Mouse (Mus musculus): ENCODE data around the gene Proser3. TPM values are rescaled to one million over a fixed set of nuclear protein-coding genes. Genes with fewer than 3 reads are reported as not detected.
"Not testable (repeated sequence)": the region's sequence is repeated elsewhere in the genome, so short reads cannot be mapped to it uniquely, and the experiment has no call there.

The Proser3 gene
- polyA plus RNA-seq, 1 experiment from 2014 or later: 5.6 TPM

DNA sequence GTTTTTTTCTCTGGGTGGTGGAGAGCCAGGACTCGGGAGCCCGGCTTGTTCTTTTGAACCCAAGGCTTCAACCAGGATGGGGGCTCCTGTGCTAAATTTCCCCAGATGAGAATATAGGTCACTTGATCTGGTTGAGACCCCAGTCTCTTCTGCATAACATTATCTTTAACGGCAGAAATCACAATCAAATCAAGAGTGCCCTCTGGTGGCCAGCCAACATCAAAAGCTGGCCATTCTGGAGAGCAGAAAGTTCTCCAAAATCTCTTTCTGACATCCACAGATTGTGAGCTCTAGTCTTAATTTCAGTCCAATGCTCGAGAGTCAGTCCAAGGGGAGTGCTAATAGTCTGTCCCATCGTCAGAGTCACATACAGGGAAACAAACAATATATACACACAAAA, 50.9 kb downstream of the Proser3 start:
- not testable (repeated sequence) for H3K4me3 ChIP-seq (ENCODE audit: inconsistent target); H3K36me3 ChIP-seq (ENCODE audit: inconsistent target); H3K27ac ChIP-seq; H3K79me2 ChIP-seq (ENCODE audit: inconsistent target)
- 87% methylated on average over 5 of the region's 5 CpGs for WGBS (ENCODE audit: missing documents)

DNA sequence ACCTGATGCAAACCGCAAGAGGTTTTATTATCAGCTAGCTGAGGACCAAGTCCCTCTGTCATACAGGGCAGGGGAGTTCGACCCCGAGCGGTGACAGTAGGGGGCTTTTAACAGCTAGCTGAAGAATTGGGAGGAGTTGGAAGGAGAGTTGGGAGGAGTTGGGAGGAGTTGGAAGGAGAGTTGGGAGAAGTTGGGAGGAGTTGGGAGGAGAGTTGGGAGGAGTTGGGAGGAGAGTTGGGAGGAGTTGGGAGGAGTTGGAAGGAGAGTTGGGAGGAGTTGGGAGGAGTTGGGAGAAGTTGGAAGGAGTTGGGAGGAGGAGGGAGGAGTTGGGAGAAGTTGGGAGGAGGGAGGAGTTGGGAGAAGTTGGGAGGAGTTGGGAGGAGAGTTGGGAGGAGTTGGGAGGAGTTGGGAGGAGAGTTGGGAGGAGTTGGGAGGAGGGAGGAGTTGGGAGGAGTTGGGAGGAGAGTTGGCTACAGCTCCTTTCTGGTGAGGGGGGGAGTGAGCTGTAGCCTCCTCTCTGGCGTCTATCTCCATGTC, 56.5 kb downstream of the Proser3 start:
- H3K79me2 ChIP-seq (ENCODE audit: inconsistent target); H3K36me3 ChIP-seq (ENCODE audit: inconsistent target); H3K4me3 ChIP-seq (ENCODE audit: inconsistent target); H3K27ac ChIP-seq: not testable (repeated sequence)
- WGBS (ENCODE audit: missing documents): 61% methylated on average over 4 of the region's 5 CpGs

DNA sequence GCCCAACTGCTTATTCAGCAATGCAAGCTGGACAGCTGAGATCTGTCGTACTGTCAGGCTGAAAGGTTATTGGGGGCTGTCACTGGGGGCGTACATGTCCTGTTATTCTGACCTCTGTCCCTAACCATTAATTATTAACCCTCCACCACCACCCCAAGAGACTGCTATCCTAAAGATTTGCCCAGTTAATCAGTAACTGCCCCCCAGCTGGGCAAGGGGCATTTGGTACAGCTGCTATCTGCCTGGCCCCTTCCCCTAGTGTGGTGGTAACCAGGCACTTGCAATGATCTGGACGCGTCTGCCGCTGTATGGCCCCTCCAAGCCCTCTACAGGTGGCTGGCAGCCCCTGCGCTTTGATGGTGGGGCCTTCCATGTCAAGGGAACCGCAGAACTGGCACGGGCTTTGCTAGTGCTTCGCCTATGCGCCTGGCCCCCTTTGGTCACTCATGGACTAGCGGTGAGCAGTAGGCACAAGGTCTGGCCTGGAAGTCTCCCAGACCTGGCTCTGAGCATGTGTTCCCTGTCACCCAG, 58.6 kb downstream of the Proser3 start, which contains the start of gene Prodh2:
Gene Prodh2, plus strand, starts transcription at position 222 of the 531 bp plus-strand sequence.
- 56% methylated on average over 11 of the region's 11 CpGs for WGBS (ENCODE audit: missing documents)
- Histone ChIP-seq H3K36me3 (ENCODE audit: inconsistent target) (no peaks in the 10 kb centered on the region), H3K79me2 (ENCODE audit: inconsistent target) (no peaks in the 10 kb centered on the region), H3K4me3 (ENCODE audit: inconsistent target) (no peak within 1 kb of the TSS), H3K27ac (no peak within 1 kb of the TSS)

DNA sequence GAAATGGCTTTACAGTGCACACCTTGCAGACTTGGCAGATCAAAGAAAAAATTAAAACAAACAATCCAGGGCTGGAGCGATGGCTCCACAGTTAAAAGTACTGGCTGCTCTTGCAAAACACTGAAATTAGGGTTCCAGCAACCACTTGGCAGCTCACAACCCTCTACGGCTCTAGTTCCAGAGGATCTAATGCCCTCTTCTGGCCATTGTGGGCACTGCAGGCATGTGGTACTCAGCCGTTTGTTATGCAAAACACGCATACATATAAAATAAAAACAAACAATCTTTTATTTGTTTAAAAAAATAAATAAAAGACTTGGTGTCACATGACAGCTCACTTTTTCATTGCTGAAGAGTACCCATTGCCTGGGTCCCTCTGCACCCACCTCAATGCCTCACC, 59.3 kb downstream of the Proser3 start:
- no peaks in the 10 kb centered on the region for H3K36me3 ChIP-seq (ENCODE audit: inconsistent target)
- 19% methylated on average over 4 of the region's 4 CpGs for WGBS (ENCODE audit: missing documents)
- H3K4me3 ChIP-seq (ENCODE audit: inconsistent target): no peak overlapping the region
- H3K79me2 ChIP-seq (ENCODE audit: inconsistent target): no peaks in the 10 kb centered on the region
- H3K27ac ChIP-seq: no peak overlapping the region

DNA sequence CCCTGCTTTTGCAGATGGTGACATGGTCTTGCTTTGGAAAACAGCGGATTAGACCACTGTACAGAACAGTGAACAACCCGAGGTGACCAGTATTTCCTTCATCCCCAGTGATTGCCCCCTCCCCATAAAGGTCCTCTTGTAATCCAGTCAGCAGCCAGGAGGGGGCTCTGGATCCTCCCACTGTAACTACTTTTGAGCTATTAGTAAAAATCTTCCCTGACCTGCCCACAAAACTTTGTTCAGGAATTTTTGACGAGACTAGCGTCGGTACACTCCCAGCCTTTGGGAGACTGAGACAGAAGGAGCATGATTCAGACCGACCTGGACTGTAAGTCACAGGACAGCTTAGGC, 61.2 kb downstream of the Proser3 start:
- no peaks in the 10 kb centered on the region for H3K79me2 ChIP-seq (ENCODE audit: inconsistent target)
- no peak overlapping the region for H3K4me3 ChIP-seq (ENCODE audit: inconsistent target)
- 38% methylated on average over 6 of the region's 6 CpGs for WGBS (ENCODE audit: missing documents)
- H3K36me3 ChIP-seq (ENCODE audit: inconsistent target): no peaks in the 10 kb centered on the region
- no peak overlapping the region for H3K27ac ChIP-seq

DNA sequence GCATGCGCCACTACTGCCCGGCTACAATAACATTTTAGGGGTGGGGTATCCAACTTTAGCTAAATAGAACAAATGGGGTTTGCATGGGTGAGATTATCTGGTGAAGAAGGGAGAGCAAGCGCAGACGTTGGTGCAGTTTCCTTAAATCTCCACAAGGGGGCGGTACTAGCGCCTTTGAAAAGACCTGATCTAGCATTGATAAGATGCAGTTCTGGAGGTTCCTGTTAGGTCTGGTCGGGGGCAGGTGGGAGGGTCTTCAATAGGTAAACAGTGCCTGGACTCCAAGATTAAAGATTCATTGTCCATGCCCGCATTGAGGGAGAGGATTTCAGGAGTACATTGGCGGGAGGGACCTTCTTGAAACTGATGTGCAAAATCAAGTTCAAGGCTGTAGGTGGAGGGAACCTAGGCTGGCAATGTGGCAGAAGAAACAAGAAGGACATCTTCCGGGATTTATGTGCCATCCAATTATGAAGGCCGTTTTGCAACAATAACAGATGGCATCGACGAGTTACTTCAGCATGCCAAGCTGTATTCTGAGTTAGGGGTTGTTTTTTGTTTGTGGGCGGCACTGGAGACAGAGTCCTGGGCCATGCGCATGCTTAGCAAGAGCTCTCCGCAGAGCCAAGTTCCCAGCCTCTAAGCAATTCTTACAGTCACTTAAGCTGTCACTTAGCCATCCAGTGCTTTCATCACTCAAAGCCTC, 61.7 kb downstream of the Proser3 start:
- H3K79me2 ChIP-seq (ENCODE audit: inconsistent target): no peaks in the 10 kb centered on the region

More for the DNA sequence above, 61.7 kb downstream of the Proser3 start:
- Histone ChIP-seq H3K4me3 (ENCODE audit: inconsistent target) (no peak overlapping the region), H3K27ac (no peak overlapping the region), H3K36me3 (ENCODE audit: inconsistent target) (no peaks in the 10 kb centered on the region)
- WGBS (ENCODE audit: missing documents): 35% methylated on average over 16 of the region's 16 CpGs

Other genes starting within 250 kb of the Proser3 start
- gene Alkbh6, start 243.6 kb downstream of the Proser3 start, polyA plus RNA-seq (2018): 16.1 to 25.9 TPM (median 25.1 TPM) in 3 replicates
- gene Syne4, start 237.5 kb downstream of the Proser3 start, polyA plus RNA-seq (2018): 0.30 to 0.82 TPM (median 0.74 TPM) in 3 replicates
- gene E130208F15Rik, start 230.6 kb downstream of the Proser3 start, polyA plus RNA-seq (2018): 0.33 to 0.57 TPM (median 0.33 TPM) in 3 replicates
- gene Sdhaf1, start 228.4 kb downstream of the Proser3 start, polyA plus RNA-seq (2018): 4.6 to 6.7 TPM (median 5.0 TPM) in 3 replicates
- gene Lrfn3, start 189.5 kb downstream of the Proser3 start, polyA plus RNA-seq (2018): 0.07 TPM in 1 of 3 replicates, not detected in the others
- gene Tyrobp, start 138.5 kb downstream of the Proser3 start, polyA plus RNA-seq (2018): 2,505 to 4,301 TPM (median 3,819 TPM) in 3 replicates
- gene Hcst, start 132.4 kb downstream of the Proser3 start, polyA plus RNA-seq (2018): 9.3 to 40.5 TPM (median 34.0 TPM) in 3 replicates
- gene Nfkbid, start 130.6 kb downstream of the Proser3 start, polyA plus RNA-seq (2018): 3.2 to 8.3 TPM (median 6.3 TPM) in 3 replicates
- gene Aplp1, start 106.8 kb downstream of the Proser3 start, polyA plus RNA-seq (2018): 0.67 to 1.3 TPM (median 0.75 TPM) in 3 replicates
- gene Kirrel2, start 94.6 kb downstream of the Proser3 start, polyA plus RNA-seq (2018): not detected in 3 replicates
- not detected in 3 replicates for gene Nphs1, start 94.0 kb downstream of the Proser3 start, polyA plus RNA-seq (2018)
- not detected in 3 replicates for gene Prodh2, start 58.7 kb downstream of the Proser3 start, polyA plus RNA-seq (2018)
- 0.09 to 0.30 TPM (median 0.16 TPM) in 3 replicates for gene Arhgap33, start 17.2 kb downstream of the Proser3 start, polyA plus RNA-seq (2018)
- gene Hspb6, start 121 bp downstream of the Proser3 start, polyA plus RNA-seq (2018): 3.0 to 7.5 TPM (median 3.9 TPM) in 3 replicates
- 18.0 to 27.7 TPM (median 25.4 TPM) in 3 replicates for gene Lin37, start 7.5 kb upstream of the Proser3 start, polyA plus RNA-seq (2018)
- 61.4 to 79.9 TPM (median 65.3 TPM) in 3 replicates for gene U2af1l4, start 11.0 kb upstream of the Proser3 start, polyA plus RNA-seq (2018)
- 0.69 to 3.4 TPM (median 0.84 TPM) in 3 replicates for gene Gm49396, start 11.0 kb upstream of the Proser3 start, polyA plus RNA-seq (2018)
- gene Psenen, start 11.3 kb upstream of the Proser3 start, polyA plus RNA-seq (2018): 123 to 220 TPM (median 157 TPM) in 3 replicates
- gene Igflr1, start 13.1 kb upstream of the Proser3 start, polyA plus RNA-seq (2018): 0.68 TPM in 1 of 3 replicates, not detected in the others
- 13.9 to 35.4 TPM (median 16.1 TPM) in 3 replicates for gene Kmt2b, start 36.4 kb upstream of the Proser3 start, polyA plus RNA-seq (2018)
- 0.14 TPM in 1 of 3 replicates, not detected in the others for gene Zbtb32, start 46.6 kb upstream of the Proser3 start, polyA plus RNA-seq (2018)
- 0.46 TPM in 1 of 3 replicates, not detected in the others for gene Upk1a, start 60.5 kb upstream of the Proser3 start, polyA plus RNA-seq (2018)
- gene Cox6b1, start 73.9 kb upstream of the Proser3 start, polyA plus RNA-seq (2018): 333 to 597 TPM (median 504 TPM) in 3 replicates
- gene Etv2, start 83.6 kb upstream of the Proser3 start, polyA plus RNA-seq (2018): not detected in 3 replicates
- gene Rbm42, start 98.0 kb upstream of the Proser3 start, polyA plus RNA-seq (2018): 49.7 to 73.5 TPM (median 66.3 TPM) in 3 replicates
- 4.8 to 11.7 TPM (median 6.3 TPM) in 3 replicates for gene Haus5, start 112.7 kb upstream of the Proser3 start, polyA plus RNA-seq (2018)
- gene Pmis2, start 119.3 kb upstream of the Proser3 start, polyA plus RNA-seq (2018): not detected in 3 replicates
- gene 2200002J24Rik, start 146.6 kb upstream of the Proser3 start, polyA plus RNA-seq (2018): not detected in 3 replicates
- gene Atp4a, start 159.9 kb upstream of the Proser3 start, polyA plus RNA-seq (2018): not detected in 3 replicates
- gene Tmem147, start 177.2 kb upstream of the Proser3 start, polyA plus RNA-seq (2018): 24.1 to 98.6 TPM (median 72.6 TPM) in 3 replicates
- gene Gapdhs, start 191.4 kb upstream of the Proser3 start, polyA plus RNA-seq (2018): not detected in 3 replicates
- 0.54 to 2.3 TPM (median 1.5 TPM) in 3 replicates for gene Sbsn, start 199.2 kb upstream of the Proser3 start, polyA plus RNA-seq (2018)
- 0.37 TPM in 1 of 3 replicates, not detected in the others for gene Dmkn, start 211.5 kb upstream of the Proser3 start, polyA plus RNA-seq (2018)
- gene Krtdap, start 235.6 kb upstream of the Proser3 start, polyA plus RNA-seq (2018): not detected in 3 replicates

All from macrophage (primary cell).